In genomic region chr4:140919974-140920836, GRCm38 (mm10) we compare ENCODE assay signal across 21 mouse cellular contexts. TPM values are rescaled to one million over a fixed set of nuclear protein-coding genes. Genes with fewer than 3 reads are reported as not detected.
DNase-seq lines count a peak whose midpoint lies in the region; ATAC-seq and TF ChIP-seq lines count a peak whose summit lies in the region.
"Had no signal": no experiment of that assay in that cellular context is flagged by ENCODE, and none has a peak within 500 bp of the region (broad histone marks: within the 10 kb centered on the region; RNA-seq: fewer than 3 reads in every experiment).

No protein-coding gene starts in this region.

- no peak overlapping the region for H3K4me3 ChIP-seq in intestine, embryonic 15.5 days (replicated peaks)
- H3K4me3 ChIP-seq in intestine, postnatal 0 days (ENCODE audit: low read depth, low read length), result no peak overlapping the region
- H3K4me3 ChIP-seq in liver, embryonic 11.5 days (ENCODE audit: low read depth, low read length), result no peak overlapping the region
- H3K4me3 ChIP-seq in liver, postnatal 0 days (ENCODE audit: low read depth, low read length), result no peak overlapping the region
- H3K4me3 ChIP-seq in forebrain, embryonic 14.5 days (ENCODE audit: low read depth, low read length), result no peak overlapping the region
- H3K4me3 ChIP-seq: forebrain, embryonic 12.5 days; limb, embryonic 12.5 days; liver, embryonic 13.5 days; lung, embryonic 15.5 days; midbrain, embryonic 13.5 days; neural tube, embryonic 13.5 days had no signal

- H3K36me3 ChIP-seq in intestine, embryonic 15.5 days, result no peaks in the 10 kb centered on the region
- no peaks in the 10 kb centered on the region for H3K36me3 ChIP-seq in intestine, postnatal 0 days (ENCODE audit: control insufficient read depth, insufficient read depth)
- H3K36me3 ChIP-seq in liver, embryonic 11.5 days (ENCODE audit: control insufficient read depth, insufficient read depth, low read length), result no peaks in the 10 kb centered on the region
- no peaks in the 10 kb centered on the region for H3K36me3 ChIP-seq in liver, postnatal 0 days (replicated peaks; ENCODE audit: insufficient read depth, low read length)
- no peaks in the 10 kb centered on the region for H3K36me3 ChIP-seq in forebrain, embryonic 14.5 days (ENCODE audit: control insufficient read depth, insufficient read depth, low read length)
- H3K36me3 ChIP-seq: forebrain, embryonic 12.5 days; limb, embryonic 12.5 days; liver, embryonic 13.5 days; lung, embryonic 15.5 days; midbrain, embryonic 13.5 days; neural tube, embryonic 13.5 days had no signal

- peak; percentile 69 for ATAC-seq in intestine, embryonic 15.5 days
- ATAC-seq in intestine, postnatal 0 days, result no peak
- ATAC-seq in liver, embryonic 11.5 days (replicated peaks; ENCODE audit: low FRiP score), result no peak
- ATAC-seq in liver, postnatal 0 days, result no peak
- peak; percentile 48 to 55; a peak in 2 of 4 replicates for ATAC-seq in hematopoietic stem cell, adult 5-6 weeks (replicated peaks in 1 of 2; ENCODE audit: insufficient read depth in 1 of 2, low FRiP score in 2 of 2, low TSS enrichment in 1 of 2, low read depth in 1 of 2, poor library complexity in 2 of 2, severe bottlenecking in 2 of 2)
- ATAC-seq in forebrain, embryonic 14.5 days, result no peak
- ATAC-seq: hindbrain, postnatal 0 days; midbrain, embryonic 13.5 days had no signal

- no peaks in the 10 kb centered on the region for H3K9me3 ChIP-seq in intestine, embryonic 15.5 days
- H3K9me3 ChIP-seq in intestine, postnatal 0 days (ENCODE audit: control insufficient read depth), result no peaks in the 10 kb centered on the region
- no peaks in the 10 kb centered on the region for H3K9me3 ChIP-seq in liver, embryonic 11.5 days (ENCODE audit: control insufficient read depth, low read length)
- H3K9me3 ChIP-seq in liver, postnatal 0 days (ENCODE audit: low read length), result no peaks in the 10 kb centered on the region
- H3K9me3 ChIP-seq in forebrain, embryonic 14.5 days (replicated peaks; ENCODE audit: control insufficient read depth, low read length), result no peaks in the 10 kb centered on the region
- H3K9me3 ChIP-seq: forebrain, embryonic 12.5 days; limb, embryonic 12.5 days; liver, embryonic 13.5 days; lung, embryonic 15.5 days; midbrain, embryonic 13.5 days; neural tube, embryonic 13.5 days had no signal

- no peak for TF ChIP-seq EP300 in liver, postnatal 0 days (IDR thresholded peaks at IDR 0.05; ENCODE audit: low read depth)

- no peak for DNase-seq in liver, embryonic 11.5 days (ENCODE audit: low spot score)
- no peak for DNase-seq in liver, postnatal 0 days
- no peak for DNase-seq in right cerebral cortex, postnatal 14 days
- DNase-seq in forebrain, embryonic 14.5 days (ENCODE audit: low spot score), result no peak
- DNase-seq: cerebellum, adult 8-10 months; gastrocnemius, postnatal 14 days; heart, postnatal 10 days; liver, embryonic 13.5 days; spleen, adult 18-20 months; thymus, postnatal 36 days had no signal

- TF ChIP-seq CTCF in intestine, postnatal 0 days (IDR thresholded peaks at IDR 0.05; ENCODE audit: low read depth), result no peak
- no peak for TF ChIP-seq CTCF in liver, postnatal 0 days (IDR thresholded peaks at IDR 0.05; ENCODE audit: low read depth)

- whole genome bisulfite sequencing in intestine, embryonic 15.5 days, result 38% methylated on average over 11 of the region's 11 CpGs
- 32% methylated on average over 11 of the region's 11 CpGs for WGBS in intestine, postnatal 0 days
- 22% methylated on average over 11 of the region's 11 CpGs for whole genome bisulfite sequencing in liver, embryonic 11.5 days
- WGBS in liver, postnatal 0 days (ENCODE audit: insufficient replicate concordance), result 17% methylated on average over 11 of the region's 11 CpGs
- WGBS in forebrain, embryonic 14.5 days, result 80% methylated on average over 11 of the region's 11 CpGs

- no peaks in the 10 kb centered on the region for H3K27me3 ChIP-seq in intestine, embryonic 15.5 days (replicated peaks)
- H3K27me3 ChIP-seq in intestine, postnatal 0 days (replicated peaks; ENCODE audit: control insufficient read depth, insufficient read depth, low read length), result no peaks in the 10 kb centered on the region
- H3K27me3 ChIP-seq in liver, embryonic 11.5 days (replicated peaks; ENCODE audit: control insufficient read depth, insufficient read depth, low read length), result no peaks in the 10 kb centered on the region
- H3K27me3 ChIP-seq in liver, postnatal 0 days (ENCODE audit: insufficient read depth, low read length), result no peaks in the 10 kb centered on the region
- H3K27me3 ChIP-seq in forebrain, embryonic 14.5 days (replicated peaks; ENCODE audit: control insufficient read depth, insufficient read depth, low read length), result no peaks in the 10 kb centered on the region
- H3K27me3 ChIP-seq: forebrain, embryonic 12.5 days; limb, embryonic 12.5 days; lung, embryonic 15.5 days had no signal

- H3K4me1 ChIP-seq in intestine, embryonic 15.5 days (replicated peaks), result peaks cover 3% of the 10 kb centered on the region
- H3K4me1 ChIP-seq in intestine, postnatal 0 days (replicated peaks; ENCODE audit: control insufficient read depth, insufficient read depth, low read length), result no peaks in the 10 kb centered on the region
- no peaks in the 10 kb centered on the region; the same call in 1 of the 2 replicates for H3K4me1 ChIP-seq in liver, embryonic 11.5 days (replicated peaks; ENCODE audit: control insufficient read depth, insufficient read depth, low read length)
- H3K4me1 ChIP-seq in liver, postnatal 0 days (ENCODE audit: insufficient read depth), result peaks cover 4% of the 10 kb centered on the region; the same call in 1 of the 2 replicates
- H3K4me1 ChIP-seq in forebrain, embryonic 14.5 days (ENCODE audit: control insufficient read depth, insufficient read depth, low read length), result no peaks in the 10 kb centered on the region
- H3K4me1 ChIP-seq: lung, embryonic 15.5 days; midbrain, embryonic 13.5 days had no signal

- no peak overlapping the region for H3K27ac ChIP-seq in intestine, embryonic 15.5 days
- no peak overlapping the region for H3K27ac ChIP-seq in intestine, postnatal 0 days (ENCODE audit: low read depth, low read length)
- no peak overlapping the region for H3K27ac ChIP-seq in liver, embryonic 11.5 days (ENCODE audit: low read depth, low read length)
- H3K27ac ChIP-seq in liver, postnatal 0 days (ENCODE audit: low read depth), result no peak overlapping the region
- no peak overlapping the region for H3K27ac ChIP-seq in forebrain, embryonic 14.5 days (ENCODE audit: low read depth, low read length)
- H3K27ac ChIP-seq: forebrain, embryonic 12.5 days; hindbrain, postnatal 0 days; limb, embryonic 12.5 days; liver, embryonic 13.5 days; lung, embryonic 15.5 days; macrophage; midbrain, embryonic 13.5 days had no signal

- H3K9ac ChIP-seq in intestine, embryonic 15.5 days, result no peak overlapping the region
- no peak overlapping the region for H3K9ac ChIP-seq in intestine, postnatal 0 days (ENCODE audit: low read depth, low read length)
- no peak overlapping the region for H3K9ac ChIP-seq in liver, embryonic 11.5 days (ENCODE audit: low read depth, low read length)
- no peak overlapping the region for H3K9ac ChIP-seq in liver, postnatal 0 days (replicated peaks)
- no peak overlapping the region for H3K9ac ChIP-seq in forebrain, embryonic 14.5 days (ENCODE audit: low read length)
- H3K9ac ChIP-seq: forebrain, embryonic 12.5 days; limb, embryonic 12.5 days; liver, embryonic 13.5 days; lung, embryonic 15.5 days; midbrain, embryonic 13.5 days; neural tube, embryonic 13.5 days had no signal

- no peak overlapping the region for H3K4me2 ChIP-seq in intestine, embryonic 15.5 days (replicated peaks)
- no peak overlapping the region for H3K4me2 ChIP-seq in intestine, postnatal 0 days (replicated peaks; ENCODE audit: low read depth)
- H3K4me2 ChIP-seq in liver, embryonic 11.5 days, result 0 out of 2 replicates have a peak overlapping the region, but pooled peaks have one; percentile 9
- no peak overlapping the region for H3K4me2 ChIP-seq in liver, postnatal 0 days (ENCODE audit: low read depth, low read length)
- no peak overlapping the region for H3K4me2 ChIP-seq in forebrain, embryonic 14.5 days (ENCODE audit: low read length)
- H3K4me2 ChIP-seq: forebrain, embryonic 12.5 days; heart, embryonic 11.5 days; limb, embryonic 12.5 days; liver, embryonic 13.5 days; lung, embryonic 15.5 days; midbrain, embryonic 13.5 days; neural tube, embryonic 13.5 days had no signal

RNA-seq across cellular contexts. Expression of gene Padi2, which starts 14.1 kb away (rescaled TPM):
- 3.1 and 3.8 TPM in 2 replicates for polyA plus RNA-seq in intestine, embryonic 15.5 days (2015; fragmentation: Nextera tagmentation; extraction: Ambion mirVana)
- polyA plus RNA-seq in intestine, postnatal 0 days (2015; fragmentation: Nextera tagmentation; extraction: Ambion mirVana), result 1.1 and 1.2 TPM in 2 replicates
- polyA plus RNA-seq in liver, embryonic 11.5 days (2014; fragmentation: Nextera tagmentation; extraction: Ambion mirVana), result 2.4 and 2.8 TPM in 2 replicates
- 1.9 and 2.1 TPM in 2 replicates for polyA plus RNA-seq in liver, postnatal 0 days (2015; fragmentation: Nextera tagmentation; extraction: Ambion mirVana)
- 11.0 and 12.1 TPM in 2 replicates for total RNA-seq in hematopoietic stem cell, adult 5-6 weeks (2017)
- 0.27 and 0.31 TPM in 2 replicates for polyA plus RNA-seq in forebrain, embryonic 14.5 days (2014; fragmentation: Nextera tagmentation; extraction: Ambion mirVana)

RNA-seq across cellular contexts. Expression of gene Sdhb, which starts 40.8 kb away (rescaled TPM):
- 539 and 577 TPM in 2 replicates for polyA plus RNA-seq in intestine, embryonic 15.5 days (2015; fragmentation: Nextera tagmentation; extraction: Ambion mirVana)
- 588 and 627 TPM in 2 replicates for polyA plus RNA-seq in intestine, postnatal 0 days (2015; fragmentation: Nextera tagmentation; extraction: Ambion mirVana)
- polyA plus RNA-seq in liver, embryonic 11.5 days (2014; fragmentation: Nextera tagmentation; extraction: Ambion mirVana), result 339 and 355 TPM in 2 replicates
- 312 and 329 TPM in 2 replicates for polyA plus RNA-seq in liver, postnatal 0 days (2015; fragmentation: Nextera tagmentation; extraction: Ambion mirVana)
- 69.8 and 102 TPM in 2 replicates for total RNA-seq in hematopoietic stem cell, adult 5-6 weeks (2017)
- polyA plus RNA-seq in forebrain, embryonic 14.5 days (2014; fragmentation: Nextera tagmentation; extraction: Ambion mirVana), result 508 and 541 TPM in 2 replicates

Comparison
In these comparisons a context has a peak if more than half of its experiments do, and no peak if none do; other contexts are left out.
1. ATAC-seq: peak in intestine, embryonic 15.5 days (single experiment) and hematopoietic stem cell, adult 5-6 weeks (2 of 2); none in intestine, postnatal 0 days (single experiment), liver, embryonic 11.5 days (single experiment), liver, postnatal 0 days (single experiment) and forebrain, embryonic 14.5 days (single experiment).